Mouse (Mus musculus) G1E (cell line): Measurements from ENCODE around the gene Ltbp1. TPM values are rescaled to one million over a fixed set of nuclear protein-coding genes. Genes with fewer than 3 reads are reported as not detected.

Source experiments
- ATAC-seq: 2 replicates; pipeline ENCODE4 v1.8.0; 2016; ENCODE audit warnings: mild to moderate bottlenecking; ENCODE audit not compliant: insufficient number of reproducible peaks, poor library complexity, low FRiP score, severe bottlenecking; ENCODE audit errors: extremely low read depth
- DNase-seq: peaks from one replicate; pipeline ENCODE4 v3.0.0; 2012; ENCODE audit warnings: low spot score
- H3K27me3 ChIP-seq: 2 replicates; pipeline ENCODE4 v1.6.1; 2012; ENCODE audit warnings: mild to moderate bottlenecking, low read length, inconsistent platforms; ENCODE audit not compliant: insufficient read depth
- H3K36me3 ChIP-seq: replicated peaks from 2 replicates; pipeline ENCODE3; 2012; ENCODE audit warnings: mild to moderate bottlenecking, inconsistent platforms
- H3K4me1 ChIP-seq: 2 replicates; pipeline ENCODE4 v1.6.1; 2012; ENCODE audit warnings: low read depth, low read length, inconsistent platforms, mixed read lengths; ENCODE audit not compliant: insufficient read depth
- H3K4me3 ChIP-seq: 2 replicates; pipeline ENCODE4 v1.5.1; 2012; ENCODE audit warnings: low read depth, mild to moderate bottlenecking, inconsistent platforms, low read length, moderate library complexity, mixed read lengths
- H3K9me3 ChIP-seq: replicated peaks from 2 replicates; pipeline ENCODE4 v1.6.1; 2012; ENCODE audit warnings: inconsistent platforms
- CTCF ChIP-seq: IDR thresholded peaks from 2 replicates; pipeline ENCODE4 v1.5.1; 2012; ENCODE audit warnings: low read depth, low read length, inconsistent platforms, mixed read lengths
- GATA1 ChIP-seq: IDR thresholded peaks from 2 replicates; pipeline ENCODE4 v1.6.1; 2012; ENCODE audit warnings: borderline replicate concordance, low read length, inconsistent platforms, mixed read lengths
- GATA2 ChIP-seq: IDR thresholded peaks from 2 replicates; pipeline ENCODE4 v1.6.1; 2012; ENCODE audit warnings: low read depth, low read length, inconsistent platforms, borderline replicate concordance
- POLR2AphosphoS5 ChIP-seq: IDR thresholded peaks from 2 replicates; pipeline ENCODE4 v1.6.1; 2012; ENCODE audit warnings: low read depth, low read length, inconsistent platforms; ENCODE audit not compliant: insufficient replicate concordance
- TAL1 ChIP-seq: conservative IDR thresholded peaks from 2 replicates; pipeline ENCODE4 v1.6.1; 2012; ENCODE audit warnings: low read depth, low read length, inconsistent platforms, mixed read lengths
- polyA plus RNA-seq: library from polyadenylated mRNA; stranded (reverse); fragments of >175 nt; gene quantifications from 2 replicates; pipeline ENCODE4 v1.2.3, GENCODE M21; 2012
- total RNA-seq, 2 experiments: library from RNA; stranded (forward) in 1 of 2; stranded (reverse) in 1 of 2; fragments of 200-1000 nt in 1 of 2; fragments of >200 nt in 1 of 2; fragmentation: Nextera tagmentation in 1 of 2; gene quantifications; 2 replicates each; pipeline ENCODE4 v1.2.3; 2014 to 2017

Gene Ltbp1
- total and polyA plus RNA-seq, 3 experiments: 0.05 TPM; not detected in 2

DNA sequence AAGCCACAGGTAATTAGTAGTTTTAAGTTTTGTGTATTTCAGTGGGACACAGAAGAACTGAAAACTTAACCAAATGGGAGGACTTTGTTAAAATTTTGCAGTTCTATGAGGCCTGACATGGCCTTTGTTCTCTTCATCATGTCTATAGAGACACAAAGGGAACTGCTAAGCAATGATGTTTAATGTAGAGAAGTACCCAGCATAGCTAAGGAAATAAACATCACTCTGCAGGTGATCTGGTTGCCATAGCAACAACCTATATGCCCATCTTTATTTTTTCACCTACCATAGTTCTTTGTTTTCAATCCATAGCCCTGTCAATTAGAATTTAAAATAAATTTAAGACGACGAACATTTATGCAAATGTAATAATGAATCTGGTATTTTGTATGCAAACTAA, 233.3 kb downstream of the Ltbp1 start:
- peaks cover 8% of the 10 kb centered on the region for H3K9me3 ChIP-seq
- ATAC-seq (no peak), DNase-seq (no peak)
- no peaks in the 10 kb centered on the region for H3K4me1 ChIP-seq
- TF ChIP-seq GATA1 (no peak), GATA2 (no peak), CTCF (no peak), TAL1 (no peak), POLR2AphosphoS5 (no peak)
- H3K27me3 ChIP-seq: no peaks in the 10 kb centered on the region
- H3K36me3 ChIP-seq: no peaks in the 10 kb centered on the region
- no peak overlapping the region for H3K4me3 ChIP-seq

- ATAC-seq (no peak), DNase-seq (no peak)
- TF ChIP-seq GATA1 (no peak), TAL1 (no peak), GATA2 (no peak), CTCF (no peak), POLR2AphosphoS5 (no peak)
- H3K36me3 ChIP-seq: no peaks in the 10 kb centered on the region
- H3K27me3 ChIP-seq: no peaks in the 10 kb centered on the region
- peaks cover 8% of the 10 kb centered on the region for H3K9me3 ChIP-seq
- H3K4me3 ChIP-seq: no peak overlapping the region
- no peaks in the 10 kb centered on the region for H3K4me1 ChIP-seq
Measured at GRCm38 (mm10) chr17:75239545-75239944, 234.2 kb downstream of the Ltbp1 start.

DNA sequence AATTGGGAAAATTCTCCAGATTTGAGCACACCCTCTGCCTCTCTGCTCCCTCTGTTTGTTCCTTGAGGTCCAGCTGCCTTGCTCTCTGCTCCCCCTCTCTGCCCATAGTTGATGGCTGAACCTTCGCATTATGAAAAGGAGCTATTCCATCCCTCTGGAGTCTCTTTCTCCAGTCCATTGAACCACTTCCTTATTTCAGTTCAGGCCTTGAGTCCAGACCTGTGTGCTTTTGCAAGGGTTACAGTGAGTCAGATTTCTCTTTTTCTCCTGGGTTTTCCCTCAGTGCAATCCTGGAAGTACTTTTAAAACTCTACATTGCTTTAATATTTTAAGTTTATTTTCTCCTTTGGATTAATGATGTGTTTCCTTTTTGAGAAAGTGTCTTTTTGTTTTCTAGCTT, 236.7 kb downstream of the Ltbp1 start:
- H3K9me3 ChIP-seq: peaks cover 8% of the 10 kb centered on the region
- no peaks in the 10 kb centered on the region for H3K4me1 ChIP-seq
- H3K36me3 ChIP-seq: no peaks in the 10 kb centered on the region
- H3K27me3 ChIP-seq: no peaks in the 10 kb centered on the region
- no peak for ATAC-seq
- TF ChIP-seq CTCF: no peak
- no peak for TF ChIP-seq GATA1
- no peak for TF ChIP-seq POLR2AphosphoS5
- no peak for TF ChIP-seq TAL1
- TF ChIP-seq GATA2: no peak
- H3K4me3 ChIP-seq: no peak overlapping the region
- no peak for DNase-seq

GRCm38 (mm10) chr17:75243221-75243620, 237.9 kb downstream of the Ltbp1 start:
- TF ChIP-seq GATA1 (no peak), TAL1 (no peak), CTCF (no peak), POLR2AphosphoS5 (no peak), GATA2 (no peak)
- ATAC-seq: no peak
- Histone ChIP-seq H3K9me3 (peaks cover 13% of the 10 kb centered on the region), H3K36me3 (no peaks in the 10 kb centered on the region), H3K4me1 (no peaks in the 10 kb centered on the region), H3K27me3 (no peaks in the 10 kb centered on the region), H3K4me3 (no peak overlapping the region)
- no peak for DNase-seq

DNA sequence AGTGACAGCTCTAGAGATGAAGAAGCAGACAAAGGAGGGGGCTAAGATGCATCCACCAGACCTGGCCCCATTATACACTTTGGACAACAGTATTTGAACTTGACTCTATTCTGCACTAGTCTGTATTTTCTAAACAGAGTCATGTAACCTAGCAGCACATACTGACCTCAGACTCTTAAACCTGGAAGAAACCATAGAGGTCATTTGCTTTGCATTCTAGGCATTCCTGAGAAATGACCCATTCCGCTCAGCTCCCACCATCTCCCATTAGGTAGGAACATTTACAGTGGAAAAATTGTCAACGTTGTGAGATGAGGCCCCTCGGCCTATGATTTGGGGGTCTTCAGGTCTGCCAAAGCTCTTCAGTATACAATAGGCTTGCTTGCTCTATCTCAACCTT, 238.8 kb downstream of the Ltbp1 start:
- peaks cover 16% of the 10 kb centered on the region for H3K9me3 ChIP-seq
- TF ChIP-seq GATA1: no peak
- no peaks in the 10 kb centered on the region for H3K27me3 ChIP-seq
- ATAC-seq: no peak
- no peak overlapping the region for H3K4me3 ChIP-seq
- H3K4me1 ChIP-seq: no peaks in the 10 kb centered on the region
- H3K36me3 ChIP-seq: no peaks in the 10 kb centered on the region
- DNase-seq: no peak

GRCm38 (mm10) chr17:75245085-75245484, 239.7 kb downstream of the Ltbp1 start:
- Histone ChIP-seq H3K9me3 (peaks cover 16% of the 10 kb centered on the region), H3K27me3 (no peaks in the 10 kb centered on the region), H3K4me3 (no peak overlapping the region), H3K36me3 (no peaks in the 10 kb centered on the region), H3K4me1 (no peaks in the 10 kb centered on the region)
- DNase-seq (no peak), ATAC-seq (no peak)
- TF ChIP-seq GATA2 (no peak), GATA1 (no peak), TAL1 (no peak), POLR2AphosphoS5 (no peak), CTCF (no peak)

GRCm38 (mm10) chr17:75248632-75249031, 243.3 kb downstream of the Ltbp1 start:
- no peaks in the 10 kb centered on the region for H3K36me3 ChIP-seq
- H3K4me3 ChIP-seq: no peak overlapping the region
- no peaks in the 10 kb centered on the region for H3K4me1 ChIP-seq
- H3K27me3 ChIP-seq: no peaks in the 10 kb centered on the region
- peaks cover 18% of the 10 kb centered on the region for H3K9me3 ChIP-seq
- TF ChIP-seq POLR2AphosphoS5 (no peak), CTCF (no peak), GATA1 (no peak), GATA2 (no peak), TAL1 (no peak)
- ATAC-seq: no peak
- no peak for DNase-seq
